Mouse (Mus musculus) liver, embryonic 14.5 days (tissue): Measurements from ENCODE around the gene Mex3d.

ENCODE experiments used
- CTCF ChIP-seq: IDR thresholded peaks from 2 replicates; pipeline ENCODE4 v1.5.1; 2016; ENCODE audit warnings: antibody characterized with exemption, low read depth, control low read depth
- EP300 ChIP-seq: IDR thresholded peaks from 2 replicates; pipeline ENCODE4 v1.6.1; 2016; ENCODE audit warnings: antibody characterized with exemption, low read depth

DNA sequence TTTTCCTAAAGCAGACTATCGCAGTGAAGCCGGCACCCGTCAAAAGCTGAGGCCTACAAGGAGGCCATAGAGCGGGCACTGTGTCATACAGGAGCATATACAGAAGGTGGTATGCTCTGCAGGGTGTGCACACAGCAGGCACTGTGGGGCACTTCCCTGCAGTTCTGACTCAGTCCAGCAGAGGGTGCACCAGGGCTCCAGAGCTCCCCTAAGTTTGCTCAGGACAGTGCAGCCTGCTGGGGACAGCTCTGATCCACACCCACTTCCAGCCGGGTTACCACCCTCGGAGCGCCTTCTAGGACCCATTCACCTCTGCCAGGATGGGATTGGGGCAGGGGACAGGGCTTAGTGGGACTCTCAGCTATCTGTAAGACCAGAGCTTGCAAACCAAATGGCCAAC lies 37.2 kb downstream of the Mex3d start:
- TF ChIP-seq EP300: no peak
- peak; percentile 99 for TF ChIP-seq CTCF
